Mouse (Mus musculus) stomach, postnatal 0 days (tissue): ENCODE data around the gene Kifc5b. TPM values are rescaled to one million over a fixed set of nuclear protein-coding genes. Genes with fewer than 3 reads are reported as not detected.

Experiments used
- ATAC-seq: fragments of 200-750 bp; cut with Nextera tagmentation; 2 replicates; pipeline ENCODE4 v1.8.0; 2017; ENCODE audit not compliant: low FRiP score, low TSS enrichment
- DNase-seq: peaks from one replicate; pipeline ENCODE4 v3.0.0-alpha.2; 2016; ENCODE audit warnings: low spot score
- H3K27ac ChIP-seq: fragments of 300-500 bp; sonication (generic); replicated peaks from 2 replicates; pipeline ENCODE4 v1.5.1; 2014; ENCODE audit warnings: mild to moderate bottlenecking, control low read depth
- H3K27me3 ChIP-seq: fragments of 300-500 bp; sonication (generic); 2 replicates; pipeline ENCODE4 v1.6.1; 2014; ENCODE audit warnings: low read length; ENCODE audit not compliant: control insufficient read depth, insufficient read depth
- H3K36me3 ChIP-seq: fragments of 300-500 bp; sonication (generic); 2 replicates; pipeline ENCODE4 v1.6.1; 2014; ENCODE audit warnings: low read length, mixed read lengths; ENCODE audit not compliant: control insufficient read depth, insufficient read depth
- H3K4me1 ChIP-seq: fragments of 300-500 bp; sonication (generic); replicated peaks from 2 replicates; pipeline ENCODE4 v1.6.1; 2014; ENCODE audit warnings: antibody characterized with exemption; ENCODE audit not compliant: control insufficient read depth, insufficient read depth
- H3K4me2 ChIP-seq: fragments of 300-500 bp; sonication (generic); replicated peaks from 2 replicates; pipeline ENCODE4 v1.6.1; 2014; ENCODE audit warnings: low read depth, mild to moderate bottlenecking, control low read depth, moderate library complexity
- H3K4me3 ChIP-seq: fragments of 300-500 bp; sonication (generic); 2 replicates; pipeline ENCODE4 v1.5.1; 2014; ENCODE audit warnings: low read depth, low read length, control low read depth
- H3K9ac ChIP-seq: fragments of 300-500 bp; sonication (generic); 2 replicates; pipeline ENCODE4 v1.6.1; 2014; ENCODE audit warnings: mild to moderate bottlenecking, low read length, control low read depth, mixed read lengths
- H3K9me3 ChIP-seq: fragments of 300-500 bp; sonication (generic); 2 replicates; pipeline ENCODE4 v1.6.1; 2016; ENCODE audit warnings: low read length; ENCODE audit not compliant: control insufficient read depth
- CTCF ChIP-seq: IDR thresholded peaks from 2 replicates; pipeline ENCODE4 v1.5.1; 2016; ENCODE audit warnings: antibody characterized with exemption, low read depth, mild to moderate bottlenecking, moderate library complexity
- EP300 ChIP-seq: optimal IDR thresholded peaks from 2 replicates; pipeline ENCODE3; 2016; ENCODE audit warnings: antibody characterized with exemption
- WGBS: fragments of 180-500 bp; shearing (Covaris S2); extraction: QIAGEN DNeasy Blood & Tissue Kit; methylation state at CpG from one replicate; pipeline ENCODE4 v1.1.7; 2014; 5-methylcytosine and 5-hydroxymethylcytosine counted together
- polyA plus RNA-seq: library from polyadenylated mRNA; unstranded; fragments of >200 nt; fragmentation: Nextera tagmentation; extraction: Ambion mirVana; gene quantifications from 2 replicates; pipeline ENCODE4 v1.2.1, GENCODE M21; 2015

The Kifc5b gene
- polyA plus RNA-seq, 1 experiment from 2014 or later, result 1.5 TPM

GRCm38 (mm10) chr17:26958880-26959279, 42.0 kb downstream of the Kifc5b start:
- TF ChIP-seq CTCF (no peak), EP300 (no peak)
- Histone ChIP-seq H3K27me3 (no peaks in the 10 kb centered on the region), H3K27ac (no peak overlapping the region), H3K9me3 (no peaks in the 10 kb centered on the region), H3K4me3 (no peak overlapping the region), H3K4me2 (no peak overlapping the region), H3K36me3 (no peaks in the 10 kb centered on the region; the same call in 1 of the 2 replicates), H3K9ac (no peak overlapping the region), H3K4me1 (no peaks in the 10 kb centered on the region)
- 64% methylated on average over 5 of the region's 5 CpGs for WGBS
- ATAC-seq (no peak), DNase-seq (no peak)

GRCm38 (mm10) chr17:26959815-26960214, 42.9 kb downstream of the Kifc5b start:
- H3K36me3 ChIP-seq, result no peaks in the 10 kb centered on the region; the same call in 1 of the 2 replicates
- no peak overlapping the region for H3K4me3 ChIP-seq
- H3K4me1 ChIP-seq, result no peaks in the 10 kb centered on the region
- H3K27me3 ChIP-seq, result no peaks in the 10 kb centered on the region
- no peak for DNase-seq
- H3K9me3 ChIP-seq, result no peaks in the 10 kb centered on the region
- no peak for ATAC-seq
- 95% methylated on average over 4 of the region's 4 CpGs for WGBS
- H3K27ac ChIP-seq, result no peak overlapping the region
- H3K4me2 ChIP-seq, result no peak overlapping the region
- H3K9ac ChIP-seq, result no peak overlapping the region
- no peak for TF ChIP-seq CTCF
- TF ChIP-seq EP300, result no peak

GRCm38 (mm10) chr17:26961572-26962240, 44.8 kb downstream of the Kifc5b start:
- DNase-seq (no peak), ATAC-seq (no peak)
- H3K27me3 ChIP-seq, result no peaks in the 10 kb centered on the region
- no peak overlapping the region for H3K9ac ChIP-seq
- H3K9me3 ChIP-seq, result no peaks in the 10 kb centered on the region
- H3K27ac ChIP-seq, result no peak overlapping the region
- no peak overlapping the region for H3K4me3 ChIP-seq
- no peak overlapping the region for H3K4me2 ChIP-seq
- TF ChIP-seq CTCF (no peak), EP300 (no peak)
- 85% methylated on average over 19 of the region's 21 CpGs for WGBS
- H3K4me1 ChIP-seq, result no peaks in the 10 kb centered on the region
- peaks cover 3% of the 10 kb centered on the region; the same call in 1 of the 2 replicates for H3K36me3 ChIP-seq

- Histone ChIP-seq H3K9ac (no peak overlapping the region), H3K4me3 (no peak overlapping the region), H3K27ac (no peak overlapping the region), H3K4me2 (no peak overlapping the region), H3K4me1 (0 out of 2 replicates have a peak, but pooled peaks cover 2% of the 10 kb centered on the region), H3K27me3 (no peaks in the 10 kb centered on the region), H3K36me3 (peaks cover 3% of the 10 kb centered on the region; the same call in 1 of the 2 replicates), H3K9me3 (no peaks in the 10 kb centered on the region)
- DNase-seq (no peak), ATAC-seq (no peak)
- WGBS, result 93% methylated on average over 11 of the region's 11 CpGs
- TF ChIP-seq EP300 (no peak), CTCF (no peak)
Measured at GRCm38 (mm10) chr17:26966993-26967392, 50.1 kb downstream of the Kifc5b start.

GRCm38 (mm10) chr17:26967477-26967876, 50.6 kb downstream of the Kifc5b start:
- ATAC-seq, result no peak
- 83% methylated on average over 6 of the region's 6 CpGs for WGBS
- Histone ChIP-seq H3K27me3 (no peaks in the 10 kb centered on the region), H3K4me2 (no peak overlapping the region), H3K36me3 (peaks cover 3% of the 10 kb centered on the region; the same call in 1 of the 2 replicates), H3K9ac (no peak overlapping the region), H3K27ac (no peak overlapping the region), H3K9me3 (no peaks in the 10 kb centered on the region), H3K4me3 (no peak overlapping the region), H3K4me1 (0 out of 2 replicates have a peak, but pooled peaks cover 2% of the 10 kb centered on the region)
- TF ChIP-seq EP300 (no peak), CTCF (no peak)
- DNase-seq, result no peak

- Histone ChIP-seq H3K27me3 (no peaks in the 10 kb centered on the region), H3K4me3 (no peak overlapping the region), H3K9me3 (no peaks in the 10 kb centered on the region), H3K9ac (no peak overlapping the region), H3K4me2 (no peak overlapping the region), H3K27ac (no peak overlapping the region), H3K4me1 (0 out of 2 replicates have a peak, but pooled peaks cover 2% of the 10 kb centered on the region), H3K36me3 (peaks cover 3% of the 10 kb centered on the region; the same call in 1 of the 2 replicates)
- no peak for TF ChIP-seq CTCF
- TF ChIP-seq EP300, result no peak
- 83% methylated on average over 6 of the region's 6 CpGs for WGBS
- DNase-seq (no peak), ATAC-seq (no peak)
Measured at GRCm38 (mm10) chr17:26968200-26968611, 51.3 kb downstream of the Kifc5b start.
